Mouse (Mus musculus): Measurements from ENCODE around the gene Fam43b.
"Not testable (repeated sequence)": the region's sequence is repeated elsewhere in the genome, so short reads cannot be mapped to it uniquely, and the experiment has no call there.

Gene Fam43b

DNA sequence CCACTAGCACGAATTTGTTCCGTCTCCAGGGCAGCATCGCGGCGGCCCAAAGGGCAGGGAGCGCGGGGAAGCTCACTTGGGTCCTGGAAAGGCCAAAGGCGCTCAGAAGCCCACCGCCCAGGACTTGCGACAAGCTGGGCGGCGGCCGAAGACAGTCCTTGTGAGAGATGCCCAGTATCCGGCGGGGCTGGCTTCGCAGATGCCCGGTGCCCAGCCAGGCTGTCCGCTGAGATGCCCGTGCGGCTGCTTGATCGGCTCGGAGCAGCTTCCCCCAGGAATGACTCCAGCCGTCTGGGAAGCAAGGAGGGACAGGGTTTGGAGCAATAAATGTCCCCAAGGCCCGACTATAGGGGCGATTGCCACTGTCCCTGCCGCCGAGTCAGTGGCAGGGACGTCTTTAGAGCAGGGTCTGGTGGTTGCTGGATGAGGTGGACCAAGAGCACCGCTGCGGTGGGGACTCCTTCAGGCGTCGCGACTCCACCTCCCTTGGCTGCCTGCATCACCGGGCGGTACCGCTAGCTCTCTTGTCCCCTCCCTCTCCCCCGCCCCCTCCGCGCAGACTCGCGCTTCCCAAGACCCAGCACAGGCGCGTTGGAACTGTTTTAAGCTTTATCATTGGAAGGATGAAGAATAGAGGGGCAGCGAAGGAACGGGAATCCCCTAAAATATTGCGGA lies at the start of gene Fam43b:
Gene Fam43b (minus strand): TSS at position 558 of the 675 bp plus-strand sequence.
- DNase-seq (ENCODE audit: low spot score) = no peak

DNA sequence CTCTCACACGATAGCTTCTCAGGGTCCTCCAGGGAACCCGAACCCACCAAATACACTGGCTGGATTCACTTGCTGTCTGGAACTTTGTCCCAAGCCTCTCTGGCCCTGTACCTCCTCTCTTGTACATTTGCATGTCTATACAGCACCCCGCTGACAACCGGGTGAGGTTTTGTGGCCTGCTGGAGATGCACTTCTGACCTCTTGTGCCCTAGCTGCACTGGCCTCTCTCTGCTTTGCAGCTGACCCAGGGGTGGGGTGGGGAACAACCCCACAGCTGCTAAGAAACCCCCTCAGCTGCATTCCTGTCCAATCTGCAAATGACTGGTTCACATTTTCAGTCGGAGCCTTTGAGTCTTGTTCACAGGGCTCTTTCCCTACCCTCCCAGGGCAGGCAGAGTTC lies 48.6 kb upstream of the Fam43b start:
- no peak for DNase-seq (ENCODE audit: low spot score)

DNA sequence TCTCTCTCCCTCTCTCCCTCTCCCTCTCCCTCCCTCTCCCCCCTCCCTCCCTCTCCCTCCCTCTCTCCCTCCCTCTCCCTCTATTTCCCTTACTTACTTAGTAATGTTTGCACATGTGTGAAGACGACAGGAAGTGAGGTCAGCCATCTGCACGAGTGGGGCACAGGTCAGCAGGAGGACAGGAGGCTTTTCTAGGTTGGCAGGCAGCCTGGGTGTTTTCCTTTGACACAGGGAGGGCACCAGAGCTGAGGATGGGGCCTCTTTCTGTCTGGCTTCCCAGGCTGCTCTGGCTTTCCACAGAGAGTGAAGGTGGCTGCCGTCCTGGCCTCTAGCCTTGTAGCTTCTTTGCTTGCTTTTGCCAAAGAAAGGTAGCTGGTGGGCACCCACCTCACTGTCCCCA lies 43.7 kb upstream of the Fam43b start:
- DNase-seq (ENCODE audit: low spot score) = no peak

GRCm38 (mm10) chr4:138434347-138435316 lies 38.3 kb upstream of the Fam43b start, which contains the start of gene Mul1:
Gene Mul1 (plus strand): TSS chr4:138434671.
- peak; percentile 98 for DNase-seq (ENCODE audit: low spot score)

DNA sequence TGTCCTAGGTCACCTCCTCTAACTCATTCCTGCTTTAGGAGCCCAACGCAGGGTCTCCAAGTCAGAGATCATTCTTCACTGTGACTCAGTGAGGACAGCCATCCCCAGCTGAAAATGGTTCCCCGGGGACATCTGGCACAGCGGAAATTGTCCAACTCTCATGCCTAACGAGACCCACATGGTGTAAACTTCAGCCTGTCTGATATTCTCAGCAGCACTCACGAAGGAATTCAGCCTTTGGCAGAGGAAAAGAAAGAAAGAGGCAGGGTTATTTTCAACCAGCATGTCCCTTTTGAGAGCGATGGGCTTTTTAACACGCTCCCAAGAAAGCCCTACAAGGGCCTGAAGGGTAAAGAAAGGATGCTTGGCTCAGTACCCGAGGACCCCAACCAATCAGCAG lies 35.0 kb upstream of the Fam43b start:
- no peak for DNase-seq (ENCODE audit: low spot score)

GRCm38 (mm10) chr4:138429778-138430177 lies 33.5 kb upstream of the Fam43b start:
- DNase-seq (ENCODE audit: low spot score) = no peak

DNA sequence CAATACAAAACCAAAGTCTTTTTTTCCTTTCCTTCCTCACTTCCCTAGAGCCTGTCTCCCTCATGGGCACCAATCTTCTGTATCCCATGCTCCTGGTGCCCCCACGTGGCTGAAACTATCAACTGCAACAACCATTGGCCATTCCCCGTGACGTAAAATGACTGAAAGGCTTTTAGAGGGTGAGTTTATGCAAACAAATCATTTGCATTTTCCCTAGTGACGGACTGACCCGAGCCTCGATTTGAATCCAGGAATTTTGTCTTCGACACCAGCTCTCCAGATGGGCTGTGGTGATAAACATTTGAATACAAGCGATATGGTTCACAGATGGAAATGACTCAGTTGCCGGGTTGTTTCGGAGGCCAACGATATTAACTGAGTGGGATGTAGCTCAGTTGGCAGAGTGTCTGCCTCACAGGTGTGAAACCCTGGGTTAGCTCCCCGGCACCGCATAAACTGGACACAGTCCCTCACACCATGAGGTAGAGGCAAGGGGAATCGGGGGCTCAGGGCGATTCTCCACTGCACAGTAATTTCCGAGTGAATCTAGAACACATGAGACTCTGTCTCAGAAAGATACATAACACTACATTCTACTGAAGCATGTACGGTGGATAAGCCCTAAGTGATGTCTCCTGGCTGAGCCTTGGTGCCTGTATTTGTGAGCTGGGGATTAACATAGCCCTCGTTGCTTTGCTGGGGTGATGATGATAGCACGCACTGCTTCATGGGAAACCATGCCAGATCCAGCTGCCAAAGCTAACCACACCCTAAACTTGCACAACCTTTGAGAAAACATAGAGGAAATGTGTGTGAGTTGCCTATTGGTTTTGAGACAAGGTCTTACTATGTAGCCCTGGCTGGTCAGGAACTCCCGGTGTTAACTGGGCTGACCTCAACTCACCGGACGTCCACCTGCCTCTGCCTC lies 30.7 kb upstream of the Fam43b start:
- peak; percentile 82 for DNase-seq (ENCODE audit: low spot score)

- DNase-seq (ENCODE audit: low spot score) = not testable (repeated sequence)
Observed at GRCm38 (mm10) chr4:138425604-138426003, 29.3 kb upstream of the Fam43b start.

- no peak for DNase-seq (ENCODE audit: low spot score)
Observed at GRCm38 (mm10) chr4:138425028-138425427, 28.7 kb upstream of the Fam43b start.

DNA sequence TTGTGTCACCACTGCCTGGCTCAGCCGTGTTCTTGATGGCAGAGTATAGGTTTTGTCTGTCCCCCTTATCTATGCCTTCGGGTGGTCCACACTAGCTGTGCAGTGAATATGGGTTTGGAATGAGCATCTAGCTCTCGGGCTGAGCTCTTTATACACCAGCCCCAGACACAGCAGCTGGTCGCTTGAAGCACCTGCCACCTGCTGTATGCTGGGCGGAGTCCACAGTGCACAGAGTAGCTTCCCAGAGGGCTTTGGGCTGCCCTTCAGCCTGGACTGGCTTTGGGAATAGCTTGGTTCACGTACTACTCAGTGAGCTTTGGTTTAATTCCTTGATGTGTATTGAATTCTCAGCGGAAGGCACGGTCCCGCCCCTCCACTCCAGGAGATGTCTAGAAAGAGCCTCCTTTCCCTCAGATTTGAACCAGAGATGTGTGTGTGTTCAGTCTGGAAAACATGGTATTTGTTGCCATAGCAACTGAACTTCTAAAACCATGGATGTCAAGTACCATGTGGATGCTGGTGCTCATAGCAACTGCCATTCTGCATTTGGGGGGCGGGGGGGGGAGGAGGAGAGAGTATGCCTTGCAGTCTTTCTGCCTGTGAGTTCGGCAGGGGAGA lies 22.1 kb upstream of the Fam43b start:
- DNase-seq (ENCODE audit: low spot score) = no peak

GRCm38 (mm10) chr4:138417882-138418281 lies 21.6 kb upstream of the Fam43b start:
- no peak for DNase-seq (ENCODE audit: low spot score)

DNA sequence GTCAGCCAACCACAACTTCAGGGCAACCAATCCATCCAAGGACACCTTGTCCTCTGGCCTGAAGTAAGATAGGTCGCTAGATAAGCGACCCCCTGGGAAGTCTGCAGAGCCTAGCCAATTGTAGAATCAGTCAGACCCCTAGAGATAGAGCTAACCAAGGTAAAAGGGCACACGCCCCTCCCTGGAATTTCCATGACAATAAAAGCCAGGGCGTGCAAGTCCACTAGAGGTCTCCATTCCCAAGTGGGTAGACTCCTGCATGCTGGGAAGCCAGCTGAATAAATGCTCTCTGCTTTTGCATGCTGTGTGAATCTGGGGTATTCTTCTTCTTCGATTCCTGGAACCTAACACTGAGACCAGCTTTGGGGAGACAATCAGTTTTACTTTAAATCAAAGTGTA lies 20.1 kb upstream of the Fam43b start:
- no peak for DNase-seq (ENCODE audit: low spot score)

DNA sequence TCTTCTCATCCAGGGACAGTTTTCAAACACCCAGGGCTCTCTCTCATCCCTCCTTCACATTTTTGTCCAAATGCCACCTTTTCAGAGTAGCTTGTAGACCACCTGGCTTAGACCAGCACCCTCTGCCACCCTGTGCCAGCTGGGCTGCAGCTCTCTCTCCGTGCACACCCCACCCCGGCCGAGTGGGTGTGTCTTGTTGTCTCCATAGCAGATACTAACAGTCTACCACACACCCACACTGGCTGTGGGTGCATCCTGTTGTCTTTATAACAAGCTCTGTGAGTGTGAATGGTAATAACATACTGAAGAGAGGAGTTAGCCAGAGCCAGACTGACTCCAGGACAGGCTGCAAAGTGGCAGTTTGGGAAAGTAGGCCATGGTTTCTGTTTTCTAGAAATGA lies 19.7 kb upstream of the Fam43b start:
- no peak for DNase-seq (ENCODE audit: low spot score)

DNA sequence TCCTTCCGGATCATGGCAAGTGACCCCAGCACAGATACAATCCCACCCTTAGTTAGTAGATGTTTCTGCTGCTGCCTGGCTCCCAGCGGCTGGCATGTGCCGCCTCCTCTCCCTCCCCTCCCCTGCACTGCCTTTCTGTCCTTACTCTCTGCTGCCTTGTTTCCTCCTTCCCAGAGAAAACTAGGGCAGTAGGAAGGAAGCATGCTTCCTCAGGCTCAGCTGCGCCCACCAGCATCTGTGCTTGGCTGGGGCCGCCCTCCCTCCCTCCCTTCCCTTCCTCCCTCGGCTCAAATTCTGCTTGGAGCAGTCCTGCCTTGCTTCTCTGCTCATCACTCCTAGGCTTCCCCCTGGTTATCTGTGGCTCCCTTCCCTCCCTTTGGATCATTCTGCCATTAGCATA lies 18.4 kb upstream of the Fam43b start:
- DNase-seq (ENCODE audit: low spot score) = no peak

GRCm38 (mm10) chr4:138411504-138412121 lies 15.3 kb upstream of the Fam43b start:
- DNase-seq (ENCODE audit: low spot score) = no peak

- DNase-seq (ENCODE audit: low spot score) = no peak
Observed at GRCm38 (mm10) chr4:138411011-138411410, 14.7 kb upstream of the Fam43b start.

- DNase-seq (ENCODE audit: low spot score) = no peak
Observed at GRCm38 (mm10) chr4:138407479-138408194, 11.3 kb upstream of the Fam43b start.

DNA sequence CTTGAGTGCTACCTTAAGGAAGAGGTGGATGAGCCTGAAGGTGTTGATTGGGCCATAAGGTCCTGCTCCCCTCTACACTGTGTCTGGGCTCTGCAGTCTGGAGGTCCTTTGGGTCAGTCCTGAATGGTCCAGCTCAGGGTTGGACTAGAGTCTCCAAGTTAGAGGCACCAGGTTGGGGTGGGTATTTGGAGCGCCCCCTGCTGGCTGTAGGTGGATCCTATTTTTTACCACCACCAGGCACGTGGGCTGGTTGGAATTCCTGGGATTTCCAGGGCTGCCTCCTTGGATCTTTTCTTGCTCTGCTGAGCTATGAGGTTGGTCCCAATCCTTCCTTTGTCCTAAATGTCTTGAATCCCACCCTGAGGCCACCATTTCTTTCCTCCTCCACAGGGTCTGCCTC lies 8.5 kb upstream of the Fam43b start:
- peak; percentile 25 for DNase-seq (ENCODE audit: low spot score)

DNA sequence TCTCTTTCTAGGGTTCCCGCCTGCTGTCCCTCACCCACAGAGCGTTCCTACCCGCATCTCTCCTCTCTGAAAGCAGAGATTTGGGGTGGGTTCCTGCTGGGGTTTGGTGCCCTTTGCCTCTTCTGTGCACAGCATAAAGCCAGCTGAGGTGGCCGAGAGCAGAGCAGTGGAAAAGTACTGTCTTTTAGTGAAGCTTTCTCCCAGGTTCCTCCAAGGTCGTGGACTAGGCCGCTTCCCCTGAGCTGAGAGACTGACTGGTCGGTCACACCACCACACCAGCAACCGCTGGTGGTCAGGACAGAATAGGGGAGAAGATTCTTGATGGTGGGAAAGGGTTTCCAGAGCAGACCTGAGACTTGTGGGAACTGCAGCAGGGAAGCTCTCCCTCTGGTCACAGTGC lies 383 bp upstream of the Fam43b start:
- no peak for DNase-seq (ENCODE audit: low spot score)
